11 mouse cellular contexts compared by ENCODE assay signal in genomic region chr12:107808158-107808715, GRCm38 (mm10).
DNase-seq lines count a peak whose midpoint lies in the region; ATAC-seq lines count a peak whose summit lies in the region.
"Had no signal": no experiment of that assay in that cellular context is flagged by ENCODE, and none has a peak within 500 bp of the region (broad histone marks: within the 10 kb centered on the region; RNA-seq: fewer than 3 reads in every experiment).

No protein-coding gene starts in this region.

- H3K27ac ChIP-seq in hindbrain, embryonic 10.5 days = peak overlapping the region; percentile 80; the same call in 1 of the 2 replicates
- H3K27ac ChIP-seq in hindbrain, embryonic 11.5 days (ENCODE audit: low read depth, low read length) = no peak overlapping the region
- no peak overlapping the region; the same call in 1 of the 2 replicates for H3K27ac ChIP-seq in forebrain, embryonic 16.5 days (ENCODE audit: low read length)
- H3K27ac ChIP-seq in neural tube, embryonic 15.5 days (replicated peaks) = no peak overlapping the region
- H3K27ac ChIP-seq: heart, embryonic 15.5 days; liver, embryonic 14.5 days had no signal

- no peak for ATAC-seq in hindbrain, embryonic 11.5 days (ENCODE audit: low FRiP score)
- 0 out of 2 replicates have a peak, but pooled peaks have one; percentile 26 for ATAC-seq in forebrain, embryonic 16.5 days
- no peak for ATAC-seq in neural tube, embryonic 15.5 days (ENCODE audit: low FRiP score)

- H3K9ac ChIP-seq in hindbrain, embryonic 11.5 days (ENCODE audit: low read depth, low read length) = no peak overlapping the region
- no peak overlapping the region for H3K9ac ChIP-seq in forebrain, embryonic 16.5 days (replicated peaks; ENCODE audit: low read depth, low read length)
- no peak overlapping the region for H3K9ac ChIP-seq in neural tube, embryonic 15.5 days (replicated peaks)
- H3K9ac ChIP-seq: heart, embryonic 15.5 days; liver, embryonic 14.5 days had no signal

- H3K4me3 ChIP-seq in hindbrain, embryonic 10.5 days = no peak overlapping the region
- no peak overlapping the region for H3K4me3 ChIP-seq in hindbrain, embryonic 11.5 days (ENCODE audit: low read depth, low read length)
- no peak overlapping the region for H3K4me3 ChIP-seq in forebrain, embryonic 16.5 days (replicated peaks; ENCODE audit: low read length)
- no peak overlapping the region for H3K4me3 ChIP-seq in neural tube, embryonic 15.5 days (replicated peaks)
- H3K4me3 ChIP-seq: heart, embryonic 15.5 days had no signal

- WGBS in hindbrain, embryonic 10.5 days = 54% methylated on average over 9 of the region's 9 CpGs
- WGBS in hindbrain, embryonic 11.5 days = 50% methylated on average over 9 of the region's 9 CpGs
- 25% methylated on average over 9 of the region's 9 CpGs for WGBS in forebrain, embryonic 16.5 days
- 62% methylated on average over 9 of the region's 9 CpGs for WGBS in neural tube, embryonic 15.5 days

- H3K36me3 ChIP-seq in hindbrain, embryonic 10.5 days = no peaks in the 10 kb centered on the region
- H3K36me3 ChIP-seq in hindbrain, embryonic 11.5 days (ENCODE audit: control insufficient read depth, insufficient read depth, low read length) = no peaks in the 10 kb centered on the region
- no peaks in the 10 kb centered on the region for H3K36me3 ChIP-seq in forebrain, embryonic 16.5 days (ENCODE audit: control insufficient read depth, insufficient read depth)
- H3K36me3 ChIP-seq in neural tube, embryonic 15.5 days = no peaks in the 10 kb centered on the region
- H3K36me3 ChIP-seq: heart, embryonic 15.5 days had no signal

- peaks cover 21% of the 10 kb centered on the region for H3K27me3 ChIP-seq in hindbrain, embryonic 10.5 days (ENCODE audit: insufficient read depth, poor library complexity, severe bottlenecking)
- H3K27me3 ChIP-seq in hindbrain, embryonic 11.5 days (ENCODE audit: control insufficient read depth, insufficient read depth, low read length) = no peaks in the 10 kb centered on the region; the same call in 1 of the 2 replicates
- no peaks in the 10 kb centered on the region for H3K27me3 ChIP-seq in forebrain, embryonic 16.5 days (replicated peaks; ENCODE audit: control insufficient read depth, insufficient read depth, low read length)
- H3K27me3 ChIP-seq in neural tube, embryonic 15.5 days (replicated peaks) = no peaks in the 10 kb centered on the region

- peak; percentile 5 for DNase-seq in cerebellum, adult 11-12 months
- no peak for DNase-seq in cerebellum, adult 8-10 months
- peak; percentile 9 for DNase-seq in hindbrain, embryonic 10.5 days (ENCODE audit: low spot score)
- DNase-seq in hindbrain, embryonic 11.5 days (ENCODE audit: low spot score) = no peak
- peak; percentile 32 for DNase-seq in retina, embryonic 14.5 days (ENCODE audit: low spot score)
- no peak for DNase-seq in lung, postnatal 4 days
- DNase-seq: thymus, adult 2 months had no signal

- H3K9me3 ChIP-seq in hindbrain, embryonic 10.5 days = no peaks in the 10 kb centered on the region
- no peaks in the 10 kb centered on the region for H3K9me3 ChIP-seq in hindbrain, embryonic 11.5 days (ENCODE audit: control insufficient read depth, low read length)
- no peaks in the 10 kb centered on the region for H3K9me3 ChIP-seq in forebrain, embryonic 16.5 days (ENCODE audit: control insufficient read depth, low read length)
- H3K9me3 ChIP-seq in neural tube, embryonic 15.5 days (replicated peaks) = no peaks in the 10 kb centered on the region
- H3K9me3 ChIP-seq: heart, embryonic 15.5 days had no signal

- H3K4me2 ChIP-seq in hindbrain, embryonic 11.5 days (replicated peaks; ENCODE audit: low read depth, low read length) = no peak overlapping the region
- no peak overlapping the region for H3K4me2 ChIP-seq in forebrain, embryonic 16.5 days (ENCODE audit: low read length)
- no peak overlapping the region for H3K4me2 ChIP-seq in neural tube, embryonic 15.5 days

- peaks cover 20% of the 10 kb centered on the region for H3K4me1 ChIP-seq in hindbrain, embryonic 10.5 days (replicated peaks)
- no peaks in the 10 kb centered on the region; the same call in 1 of the 2 replicates for H3K4me1 ChIP-seq in hindbrain, embryonic 11.5 days (replicated peaks; ENCODE audit: control insufficient read depth, insufficient read depth, low read length)
- H3K4me1 ChIP-seq in forebrain, embryonic 16.5 days (replicated peaks; ENCODE audit: control insufficient read depth, insufficient read depth, low read length) = peaks cover 17% of the 10 kb centered on the region
- H3K4me1 ChIP-seq in neural tube, embryonic 15.5 days = peaks cover 18% of the 10 kb centered on the region

Comparison
In these comparisons a context has a peak if more than half of its experiments do, and no peak if none do; other contexts are left out.
1. DNase-seq: peak in cerebellum, adult 11-12 months (single experiment), hindbrain, embryonic 10.5 days (single experiment) and retina, embryonic 14.5 days (single experiment); none in cerebellum, adult 8-10 months (single experiment), hindbrain, embryonic 11.5 days (single experiment) and lung, postnatal 4 days (0 of 2).